Mouse (Mus musculus): ENCODE measurements at regions not wholly inside any gene's neighbourhood (a gene's known extent, or its start where the extent isn't known, plus 50 kb on each side); places are given as distances from the start of the nearest gene placed in this dataset.

DNA sequence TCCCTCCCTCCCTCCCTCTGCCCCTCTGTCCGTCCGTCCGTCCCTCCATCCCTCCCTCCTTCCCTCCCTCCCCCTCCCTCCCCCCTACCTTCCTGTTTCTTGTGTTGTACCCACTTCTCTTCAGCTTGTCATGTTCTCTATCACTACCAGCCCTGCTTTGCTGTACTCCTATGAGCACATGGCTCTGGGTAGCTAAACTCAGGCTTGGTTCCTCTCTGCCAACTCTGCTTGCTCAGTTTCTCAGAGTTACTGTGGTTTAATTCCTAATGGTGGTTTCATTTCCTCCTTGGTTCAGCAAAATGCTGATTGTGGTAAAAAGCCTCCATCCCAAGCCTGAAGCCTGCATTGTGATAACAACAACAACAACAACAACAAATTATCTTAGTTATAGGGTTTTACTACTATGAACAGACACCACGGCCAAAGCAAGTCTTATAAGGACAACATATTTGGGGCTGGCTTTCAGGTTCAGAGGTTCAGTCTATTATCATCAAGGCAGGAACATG, 279.5 kb upstream of the Zfp703 start:
- DNase-seq: peak; percentile 19 to 20

DNA sequence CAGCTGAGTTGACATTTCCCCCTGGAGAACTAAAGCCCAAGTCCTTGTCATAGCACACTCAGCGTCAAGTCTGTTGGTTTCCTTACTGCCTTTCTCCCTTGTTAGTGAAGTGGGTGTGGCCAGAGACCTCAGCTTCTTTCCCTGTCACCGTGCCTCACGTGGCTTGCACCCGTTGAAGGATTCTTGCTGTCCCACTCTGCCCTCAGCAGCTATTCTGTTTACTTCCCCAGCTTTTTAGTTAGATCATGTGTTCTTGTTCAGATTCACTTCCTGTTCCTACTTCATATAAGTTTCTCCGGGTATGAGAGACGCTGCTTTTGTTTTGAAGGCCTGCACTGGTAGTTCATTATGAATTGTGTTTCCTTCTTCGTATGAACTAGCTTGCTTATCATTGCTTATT, 278.5 kb upstream of the Zfp703 start:
- peak; percentile 56 to 64 for DNase-seq

DNA sequence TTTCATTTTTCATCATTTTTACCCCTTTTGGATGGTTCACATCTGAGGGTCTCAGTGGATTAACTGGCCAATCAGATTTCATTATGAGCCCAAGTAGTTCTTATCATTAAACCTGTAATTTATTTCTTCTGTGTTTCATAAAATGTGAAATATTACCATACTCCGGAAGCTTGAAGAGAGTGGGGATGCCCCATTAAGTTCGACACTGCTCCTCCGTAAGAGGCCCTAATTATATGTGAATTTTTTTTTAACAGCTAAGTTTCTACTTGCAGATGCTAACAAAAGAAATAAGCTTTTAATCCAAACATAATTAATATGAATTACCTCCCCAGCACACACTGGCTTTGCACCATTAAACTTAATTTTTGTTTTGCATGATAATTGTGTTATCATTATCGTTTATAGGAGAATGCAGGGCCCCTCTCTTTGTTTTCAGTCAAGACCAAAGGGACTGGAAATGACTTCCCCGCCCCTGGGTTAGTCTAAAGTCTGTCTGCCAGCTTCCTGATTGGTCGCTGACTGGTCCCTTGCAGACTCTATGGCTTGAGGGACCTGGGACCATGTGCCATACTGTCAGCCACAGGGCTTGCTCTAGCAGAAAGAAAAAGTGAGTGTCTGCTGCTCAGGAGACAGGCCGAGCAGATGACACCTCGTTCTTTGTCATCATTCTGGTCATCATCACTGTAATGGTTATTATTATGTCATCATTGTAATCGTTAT, 270.9 kb upstream of the Zfp703 start:
- DNase-seq: no peak

DNA sequence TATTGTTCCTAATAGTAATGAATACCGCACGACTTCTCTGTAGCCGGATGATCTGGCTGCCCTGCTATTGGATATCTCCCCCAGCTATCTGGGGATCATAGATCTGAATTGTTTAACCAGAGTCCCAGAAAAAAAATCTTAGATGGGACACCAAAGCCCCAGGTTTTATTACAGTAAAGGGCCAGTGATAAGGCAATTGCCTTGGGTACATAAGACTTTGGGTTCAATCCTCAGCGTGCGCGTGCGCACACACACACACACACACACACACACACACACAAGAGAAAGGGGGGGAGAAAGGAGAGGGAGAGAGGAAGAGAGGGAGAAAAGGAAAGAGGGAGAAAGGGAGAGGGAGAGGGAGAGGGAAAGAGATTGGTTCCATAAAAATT, 270.4 kb upstream of the Zfp703 start:
- no peak for DNase-seq

DNA sequence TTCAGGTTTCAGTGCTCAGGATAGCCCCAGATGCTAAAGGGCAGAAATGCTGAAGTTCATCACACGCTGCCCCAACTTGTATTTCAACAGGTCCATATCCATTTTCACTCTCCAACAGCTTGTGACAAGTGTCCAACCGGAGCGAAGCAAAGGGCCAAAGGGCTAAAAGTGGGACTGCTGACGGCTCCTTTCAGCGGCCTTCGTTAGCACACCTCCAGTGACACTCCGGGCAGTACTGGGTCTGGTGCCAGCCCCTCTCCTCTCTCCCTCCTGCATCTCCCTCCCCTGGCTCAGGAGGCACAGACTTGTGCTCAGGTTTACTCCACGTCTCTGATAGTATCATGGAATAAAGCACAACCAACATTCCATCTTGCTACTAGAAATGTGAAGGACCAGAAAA, 263.3 kb upstream of the Zfp703 start:
- DNase-seq: no peak

DNA sequence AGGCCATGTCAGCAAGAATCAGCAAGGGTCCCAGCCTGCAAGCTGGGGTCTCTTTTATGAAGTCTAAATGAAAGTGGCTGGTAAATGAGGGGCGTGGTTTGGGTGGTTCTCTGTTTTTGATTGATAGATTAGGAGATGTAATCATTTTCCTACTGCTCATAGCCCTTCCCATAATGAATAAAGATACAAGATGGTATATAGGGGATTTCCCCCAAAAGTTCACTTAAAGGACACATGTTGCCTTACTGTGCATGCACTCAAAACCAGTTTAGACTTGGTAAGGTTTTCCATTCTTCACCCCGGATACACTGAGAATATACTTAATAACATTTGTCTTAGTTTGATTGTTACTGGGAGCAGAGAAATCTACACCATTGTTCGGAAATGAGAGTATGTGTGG, 262.4 kb upstream of the Zfp703 start:
- no peak for DNase-seq

DNA sequence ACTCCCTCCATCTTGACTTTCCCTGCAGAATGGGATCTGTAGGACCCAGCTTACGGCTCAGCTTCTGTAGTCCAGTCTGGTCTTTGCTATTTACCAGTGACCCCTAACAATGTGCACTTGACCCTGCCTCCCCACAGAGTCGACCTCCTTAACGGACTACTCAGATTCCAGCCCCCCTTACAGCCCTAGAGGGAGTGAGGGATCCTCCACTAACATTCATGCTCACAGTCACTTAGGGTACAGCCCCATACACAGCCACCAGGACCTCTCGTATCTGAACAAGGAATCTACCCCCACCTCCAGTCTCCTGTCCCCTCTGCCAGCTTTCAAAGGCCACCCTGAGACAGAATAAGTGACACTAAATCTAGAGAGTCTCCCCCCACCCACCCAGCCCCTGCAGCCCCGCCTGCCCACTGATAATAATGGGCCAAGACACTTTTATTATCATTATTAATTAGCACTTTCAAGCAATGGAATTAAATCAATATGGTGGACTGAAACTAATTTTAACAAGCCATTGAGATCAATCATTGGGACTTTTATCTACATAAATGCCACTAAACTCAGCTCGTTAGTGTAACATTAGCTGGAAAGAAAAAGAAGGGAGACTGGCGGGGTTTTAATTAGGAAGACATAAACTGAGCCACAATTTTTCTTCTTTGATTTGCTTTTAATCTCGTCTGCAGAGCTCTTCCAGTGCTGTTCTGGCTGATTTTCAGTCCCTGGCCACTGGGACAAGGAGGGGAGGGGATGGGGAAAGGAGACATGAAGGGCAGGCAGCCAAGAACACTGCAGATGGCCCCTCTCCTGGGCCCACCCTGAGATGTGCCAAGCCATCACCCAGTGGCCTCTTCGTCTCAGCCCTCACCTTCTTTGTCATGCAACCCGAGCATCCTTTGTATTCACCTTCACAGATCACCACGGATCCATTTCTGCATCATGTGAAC, 258.4 kb upstream of the Zfp703 start:
- no peak for DNase-seq

DNA sequence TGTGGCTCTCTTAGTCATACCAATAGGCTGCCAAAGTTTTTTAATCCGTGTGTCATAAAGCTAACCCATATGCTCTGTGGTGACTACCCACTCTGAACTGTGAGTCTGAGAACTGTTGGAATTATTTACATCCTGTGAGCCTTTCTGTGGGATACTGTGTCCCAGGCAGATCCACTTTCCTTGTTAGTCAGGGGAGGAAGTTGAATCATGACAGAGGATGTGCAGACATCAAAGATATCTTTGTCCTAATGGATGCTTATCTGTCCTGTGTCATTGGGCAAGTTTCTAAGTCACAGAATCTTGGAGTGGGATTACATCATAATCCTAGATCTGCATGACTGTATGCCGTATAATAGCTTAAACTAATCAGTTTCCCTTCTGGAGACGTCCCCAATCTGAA, 254.4 kb upstream of the Zfp703 start:
- no peak for DNase-seq

DNA sequence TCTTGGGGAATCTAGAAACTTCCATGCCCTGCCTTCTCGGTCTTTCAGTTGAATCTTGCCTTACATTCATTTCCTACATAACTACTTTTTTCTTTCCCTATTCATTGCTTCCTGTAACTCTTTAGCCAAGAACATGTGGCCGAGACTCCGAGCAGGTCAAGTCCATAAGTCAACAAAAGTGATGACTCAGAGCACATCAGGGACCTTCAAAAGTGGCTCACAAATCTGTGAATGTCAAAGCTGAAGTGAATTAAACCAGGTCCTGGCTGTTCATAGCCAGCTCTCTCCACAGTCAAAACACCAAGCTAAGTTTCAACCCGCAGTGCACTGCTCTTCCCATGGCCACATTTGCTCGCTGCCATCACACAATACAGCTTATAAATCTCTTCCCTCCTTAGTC, 252.5 kb upstream of the Zfp703 start:
- DNase-seq: no peak

DNA sequence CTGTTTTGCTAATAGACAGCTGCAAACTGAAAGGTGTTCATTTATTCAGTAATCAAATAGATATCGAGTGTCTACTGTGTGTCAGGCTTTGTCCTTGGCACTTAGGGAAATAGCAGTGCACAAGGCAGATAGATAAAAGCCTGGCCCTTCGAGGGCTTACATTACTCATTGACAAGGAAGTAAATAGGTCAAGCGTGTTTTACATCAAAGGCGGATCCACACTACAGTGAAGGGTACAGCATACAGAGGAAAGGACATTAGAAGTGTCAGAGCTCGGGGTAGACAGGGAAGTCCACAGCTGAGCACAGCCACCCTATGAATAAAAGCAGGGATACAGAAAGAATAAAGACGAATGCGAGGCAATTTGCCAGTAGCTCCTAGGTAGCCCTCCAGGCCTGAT, 251.6 kb upstream of the Zfp703 start:
- DNase-seq: no peak

DNA sequence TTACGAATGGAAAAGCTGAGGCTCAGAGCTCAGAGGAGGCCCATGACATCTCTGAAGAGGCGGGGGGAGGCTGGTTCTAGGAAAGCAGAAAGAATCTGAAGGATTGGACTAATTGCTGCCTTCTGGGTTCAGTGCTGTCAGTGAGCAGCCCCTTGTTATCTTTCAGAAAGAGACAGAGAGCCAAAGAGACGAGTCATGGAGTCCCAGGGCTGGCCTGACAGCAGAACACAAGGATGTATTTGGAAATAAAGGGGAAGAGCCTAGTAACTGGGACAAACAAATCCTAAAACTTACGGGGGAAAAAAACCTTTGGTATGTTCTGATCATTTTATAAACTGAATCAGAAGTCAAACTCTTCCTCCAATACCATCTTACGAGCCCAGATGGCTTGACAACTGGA, 247.8 kb upstream of the Zfp703 start:
- DNase-seq: no peak

DNA sequence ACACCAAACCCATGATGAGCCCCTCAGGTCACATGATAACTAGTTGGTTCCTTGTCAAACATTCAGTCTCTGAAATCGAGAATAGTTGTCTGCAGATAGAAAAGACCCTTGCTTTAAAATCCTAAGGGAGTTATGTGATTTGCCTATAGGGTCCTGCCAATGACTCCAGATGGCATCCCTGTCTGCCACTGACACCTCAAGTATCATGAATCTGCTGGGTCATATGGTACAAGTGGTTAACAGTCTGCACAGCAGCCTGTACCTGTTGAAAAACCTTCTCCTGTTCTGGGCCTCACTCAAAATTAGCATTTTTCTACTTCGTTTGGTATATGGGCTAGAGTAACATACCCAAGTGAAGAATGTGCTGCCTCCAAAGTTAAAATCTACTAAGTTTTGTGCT, 246.0 kb upstream of the Zfp703 start:
- DNase-seq: no peak

DNA sequence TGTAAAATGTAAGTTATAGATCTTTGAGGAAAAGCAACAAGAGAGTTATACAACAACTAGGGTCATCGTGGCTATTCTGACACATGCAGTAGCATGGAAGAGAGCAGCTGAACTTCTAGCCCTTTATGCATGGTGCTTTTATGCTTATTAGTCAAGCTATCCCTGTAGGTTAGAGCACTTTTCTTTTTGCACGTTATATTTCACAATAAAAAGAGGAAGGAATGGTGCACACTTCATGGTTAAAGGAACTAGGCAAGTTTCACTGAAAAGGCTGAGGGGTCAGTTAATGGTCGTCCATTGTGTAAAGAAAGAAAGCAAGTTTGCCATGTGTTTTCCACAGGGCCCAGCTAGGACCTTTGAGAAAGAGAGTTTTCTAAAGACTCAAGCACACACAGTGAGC, 232.7 kb upstream of the Zfp703 start:
- no peak for DNase-seq

DNA sequence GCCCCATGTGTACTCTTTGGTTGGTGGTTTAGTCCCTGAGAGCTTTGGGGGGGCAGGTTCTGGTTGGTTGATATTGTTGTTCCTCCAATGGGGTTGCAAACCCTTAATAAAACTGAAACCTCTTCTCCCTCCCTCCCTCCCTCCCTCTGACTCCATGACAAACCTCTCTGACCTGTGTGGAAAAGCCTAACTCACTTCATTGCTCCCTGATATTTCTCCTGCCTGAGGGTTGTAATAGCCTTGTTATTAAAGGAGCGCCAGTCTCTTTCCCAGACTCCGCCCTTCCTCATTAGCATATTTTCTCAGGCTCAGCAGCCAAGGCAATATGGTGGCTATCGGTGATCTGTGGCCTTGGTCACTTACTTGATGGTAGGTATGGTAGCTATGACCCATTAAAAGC, 230.3 kb upstream of the Zfp703 start:
- no peak for DNase-seq

DNA sequence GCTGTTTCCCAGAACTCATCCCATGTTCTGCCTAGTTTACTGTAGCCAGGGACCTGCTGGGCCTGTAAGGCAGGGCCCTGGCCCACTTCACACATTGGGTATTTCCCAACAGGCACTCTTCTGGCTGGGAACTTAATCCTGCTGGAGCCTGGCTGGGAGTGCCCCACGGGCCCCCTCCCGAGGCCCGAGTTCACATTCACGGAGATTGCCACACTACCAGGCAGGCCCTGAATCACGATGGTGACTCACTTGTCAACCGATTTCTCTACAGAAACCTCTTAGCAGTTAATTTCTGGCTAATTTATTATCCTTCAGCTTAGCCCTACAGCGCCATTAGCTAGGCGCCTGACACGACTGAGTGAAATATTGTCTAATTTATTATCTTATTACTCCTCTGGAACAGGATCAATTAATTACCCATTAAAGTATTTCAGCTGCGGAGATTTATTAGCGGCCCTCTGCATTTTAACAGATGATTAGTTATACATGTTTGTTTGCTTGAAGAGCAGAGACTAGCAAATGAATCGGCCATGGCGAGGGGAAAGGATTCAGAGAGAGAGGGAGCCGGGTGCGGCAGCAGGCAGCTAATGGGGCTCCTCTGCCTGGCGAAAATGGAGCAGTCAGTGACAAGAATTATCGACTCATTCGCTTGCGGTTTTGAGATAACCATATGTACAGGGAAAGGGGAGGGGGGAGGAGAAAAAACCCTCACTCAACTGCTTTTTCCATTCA, 229.7 kb upstream of the Zfp703 start:
- DNase-seq: no peak

DNA sequence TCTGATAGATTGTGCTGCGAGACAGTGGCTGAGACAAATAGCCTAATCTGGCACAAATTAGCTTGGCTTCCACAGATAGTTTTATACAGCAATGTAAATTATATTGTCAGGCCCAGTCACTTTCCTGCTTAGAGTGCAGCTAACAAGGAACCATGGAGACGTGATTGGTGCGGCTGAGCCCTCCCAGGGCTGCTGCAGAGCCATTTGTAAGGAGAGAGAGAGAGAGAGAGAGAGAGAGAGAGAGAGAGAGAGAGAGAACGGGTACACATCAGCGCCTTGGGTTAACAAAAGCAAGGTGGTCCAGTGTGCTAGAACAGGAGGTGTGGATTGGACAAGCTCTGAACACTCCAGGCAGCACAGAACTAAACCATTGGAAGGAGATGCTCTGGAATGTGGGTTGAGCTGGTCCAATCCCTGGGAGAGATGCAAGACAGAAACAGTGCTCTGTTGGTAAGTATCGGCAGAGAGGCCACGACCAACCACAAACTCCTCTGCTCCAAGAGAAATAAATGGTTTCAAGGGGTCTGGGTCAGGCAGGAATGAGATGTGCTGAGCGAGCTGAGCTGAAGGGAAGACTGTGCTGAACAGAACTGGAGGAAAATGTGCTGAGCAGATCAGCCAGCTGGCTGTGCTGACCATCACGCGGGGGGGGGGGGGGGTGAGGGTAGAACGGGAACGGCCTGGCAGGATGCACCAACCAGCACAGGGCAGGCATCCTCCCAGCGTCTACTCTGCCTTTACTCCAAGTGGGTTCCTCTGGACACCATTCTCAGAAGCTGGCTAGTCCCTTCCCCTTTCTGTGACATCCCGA, 228.8 kb upstream of the Zfp703 start:
- no peak for DNase-seq

DNA sequence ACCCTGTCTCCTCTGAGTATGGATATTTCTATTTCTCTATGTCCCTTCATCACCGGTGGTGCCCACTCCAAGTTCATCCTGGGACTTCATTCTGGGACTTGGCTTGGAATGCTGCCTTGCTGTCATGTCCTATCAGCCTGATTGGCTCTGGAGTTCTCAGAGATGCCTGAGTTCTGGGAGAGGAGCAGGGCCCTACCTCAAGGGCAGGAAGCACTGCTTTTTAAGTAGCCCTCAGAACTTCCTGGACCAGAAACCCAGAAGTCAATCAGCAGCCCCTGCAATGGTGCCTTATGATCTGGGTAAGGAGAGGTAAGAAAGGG, 228.2 kb upstream of the Zfp703 start:
- DNase-seq: no peak

DNA sequence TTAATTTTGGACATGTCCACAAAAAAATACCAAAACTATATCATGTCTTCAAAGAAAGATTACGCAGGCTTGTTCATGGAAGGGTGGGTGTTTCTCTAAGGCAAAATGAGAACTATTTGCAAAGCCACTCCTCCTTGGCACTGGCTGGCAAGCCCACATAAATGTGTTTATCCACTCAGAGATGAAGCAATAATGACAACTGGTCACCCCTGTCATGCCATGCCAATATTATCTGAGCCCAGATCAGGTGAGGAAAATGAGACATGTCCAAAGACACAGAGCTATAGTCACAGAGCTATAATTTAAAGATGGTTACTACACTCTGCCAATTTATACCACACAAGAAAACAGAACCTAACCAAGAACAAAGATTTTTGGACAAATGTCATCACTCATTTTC, 227.0 kb upstream of the Zfp703 start:
- no peak for DNase-seq

DNA sequence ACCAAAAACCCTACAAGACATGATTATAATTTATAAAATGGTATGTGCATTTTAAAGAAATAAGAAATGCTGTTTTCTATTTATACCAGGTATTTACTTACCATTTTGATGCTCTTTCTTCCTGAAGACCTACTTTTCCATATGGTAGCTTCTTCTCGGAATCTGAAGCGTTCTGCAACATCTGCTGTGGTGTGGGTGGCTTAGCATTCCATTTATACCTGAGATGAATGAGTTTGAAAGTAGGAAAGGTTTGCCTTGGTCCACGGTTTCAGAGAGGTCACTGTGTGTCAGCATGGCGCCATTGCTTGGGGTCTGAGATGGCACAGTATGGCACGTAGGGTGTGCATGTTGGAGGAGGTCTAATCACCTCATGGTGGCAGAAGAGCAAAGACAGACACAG, 225.5 kb upstream of the Zfp703 start:
- no peak for DNase-seq

DNA sequence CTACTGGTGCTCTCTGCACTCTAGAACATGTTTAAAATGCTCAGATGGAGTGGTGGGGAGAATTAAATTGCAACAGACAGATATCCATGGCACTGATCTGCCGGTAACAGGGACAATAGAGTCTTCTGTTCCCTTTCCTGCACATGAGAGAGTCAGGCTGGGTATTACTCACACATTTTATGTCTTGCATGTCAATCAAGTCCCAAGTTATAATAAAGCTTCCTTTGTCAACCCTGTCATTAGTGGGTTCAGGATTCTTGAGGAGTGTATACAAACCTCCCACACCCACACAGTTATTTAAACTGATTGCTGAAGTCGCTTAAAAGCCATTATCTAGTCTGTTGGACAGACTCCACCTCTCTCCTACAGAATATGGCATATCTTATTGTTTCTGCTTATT, 220.7 kb upstream of the Zfp703 start:
- no peak for DNase-seq

DNA sequence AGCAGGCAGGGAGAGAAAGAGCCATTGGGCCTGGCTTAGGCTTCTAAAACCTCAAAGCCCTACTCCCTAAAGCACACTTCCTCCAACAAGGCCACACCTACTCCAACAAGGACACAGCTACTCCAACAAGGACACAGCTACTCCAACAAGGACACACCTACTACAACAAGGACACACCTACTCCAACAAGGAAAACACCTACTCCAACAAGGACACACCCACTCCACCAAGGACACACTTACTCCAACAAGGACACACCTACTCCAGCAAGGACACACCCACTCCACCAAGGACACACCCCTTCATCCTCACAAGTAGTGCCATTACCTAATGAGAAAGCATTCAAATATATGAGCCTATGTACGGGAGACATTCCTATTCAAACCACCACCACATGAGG, 216.4 kb upstream of the Zfp703 start:
- no peak for DNase-seq

DNA sequence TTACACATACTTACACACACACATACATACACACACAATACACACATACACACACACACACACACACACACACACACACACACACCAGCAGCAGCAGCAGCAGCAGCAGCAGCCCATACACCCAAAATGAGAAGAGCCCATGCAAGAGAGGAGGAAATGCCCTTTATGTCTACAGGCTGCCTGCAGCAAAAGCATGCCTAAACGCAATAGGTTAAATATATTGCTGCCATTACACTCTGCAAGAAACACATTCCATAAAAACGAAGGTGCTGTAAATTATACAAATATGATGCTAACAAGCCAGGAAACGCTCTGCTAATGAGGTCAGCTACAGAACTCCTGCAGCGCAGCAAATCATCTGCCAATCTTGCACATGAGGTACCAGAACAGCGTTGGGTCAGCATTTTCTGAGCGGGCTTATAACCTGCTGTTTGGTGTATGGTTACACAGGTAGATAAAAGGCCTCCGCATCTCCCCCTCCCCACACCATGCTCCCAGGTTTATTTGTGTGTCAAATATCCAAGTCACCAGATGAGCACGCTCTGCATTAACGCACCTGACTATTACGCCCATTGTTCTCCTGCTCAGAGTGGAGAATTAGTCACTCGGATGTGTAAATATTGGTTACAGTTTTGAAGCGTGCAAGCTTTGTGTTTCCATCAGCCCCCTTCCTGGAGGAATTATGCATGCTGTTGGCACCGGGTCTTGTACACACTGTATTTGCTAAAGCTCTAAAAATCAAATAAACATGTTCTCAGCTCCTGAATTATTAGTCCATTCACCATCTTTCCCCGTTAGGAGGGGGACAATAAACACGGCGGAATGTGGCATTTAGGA, 214.0 kb upstream of the Zfp703 start:
- DNase-seq: no peak

Measured in B cell, adult 2 months (primary cell).